Mouse (Mus musculus) T-helper 2 cell (primary cell): Measurements from ENCODE around the gene Polk.

Experiments used
- in situ Hi-C: fragments of 300-600 bp; cut with MboI, MseI; formaldehyde crosslinking; loops from one replicate; pipeline ENCODE4 v1.15.1; 2025; ENCODE audit warnings: high pct_unique_total_duplicates

Gene Polk

GRCm38 (mm10) chr13:96465315-96465714 is 77.1 kb downstream of the Polk start:
- in situ Hi-C loops: no loop called here

GRCm38 (mm10) chr13:96462644-96463043 is 79.7 kb downstream of the Polk start:
- in situ Hi-C loops: no loop called here

GRCm38 (mm10) chr13:96458606-96459005 is 83.8 kb downstream of the Polk start:
- in situ Hi-C loops: no loop called here

DNA sequence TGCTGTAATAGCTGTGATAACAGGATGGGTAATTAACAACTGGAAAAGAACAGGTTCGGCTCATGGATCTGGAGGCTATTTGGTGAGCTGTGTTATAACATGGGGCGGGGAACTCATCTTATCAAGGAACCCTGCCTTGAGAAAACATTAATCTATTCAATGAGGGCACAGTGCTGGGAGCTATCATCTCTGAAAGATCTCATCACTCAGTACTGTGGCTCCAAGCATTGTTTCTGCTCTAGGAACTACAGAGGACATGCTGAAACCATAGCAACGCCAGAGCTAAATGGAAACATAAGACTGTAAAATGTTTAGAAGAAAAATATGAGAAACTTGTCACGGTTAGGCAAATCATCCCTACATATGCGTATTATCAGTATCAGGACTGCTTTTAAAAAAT is 84.4 kb downstream of the Polk start:
- in situ Hi-C loops: no loop called here

DNA sequence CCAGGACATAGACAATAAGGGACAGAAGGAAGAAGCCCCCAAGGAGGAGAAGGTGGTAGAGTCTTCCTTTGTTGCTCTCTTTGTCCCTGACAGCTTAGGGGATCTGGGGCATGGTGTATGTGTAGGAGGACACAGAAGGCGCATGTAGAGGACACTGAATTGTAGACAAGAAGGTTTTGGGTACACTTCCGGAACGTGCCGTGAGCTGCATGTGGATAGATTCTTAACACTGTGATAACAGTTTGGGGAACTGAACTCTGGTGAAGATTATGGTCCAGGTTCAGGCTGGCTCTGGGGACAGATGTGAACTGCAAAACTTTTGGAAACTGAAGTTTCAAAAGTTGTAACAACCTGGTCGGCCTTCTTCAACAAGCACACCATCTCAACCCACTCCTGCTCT is 84.8 kb downstream of the Polk start:
- in situ Hi-C loops: no loop called here

DNA sequence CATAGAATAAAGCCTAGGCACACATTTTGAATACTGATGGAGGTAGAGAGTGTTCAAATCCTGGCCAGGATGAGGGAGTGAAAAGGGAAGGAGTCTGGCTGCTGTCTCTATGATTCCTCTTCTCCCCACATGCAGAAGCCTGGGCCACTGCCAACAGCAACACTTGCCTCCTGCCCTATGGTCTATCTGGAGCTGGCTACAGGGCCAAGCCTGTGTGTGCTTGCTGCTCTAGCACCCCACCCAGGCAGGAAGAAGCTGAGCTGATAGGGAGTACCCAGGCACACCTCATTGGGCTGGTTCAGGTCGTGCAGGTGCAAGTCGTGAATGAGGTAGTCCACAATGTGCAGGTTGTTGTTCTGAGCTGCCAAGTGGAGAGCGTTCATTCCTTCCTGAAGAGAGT is 88.1 kb downstream of the Polk start:
- in situ Hi-C loops: no loop called here

DNA sequence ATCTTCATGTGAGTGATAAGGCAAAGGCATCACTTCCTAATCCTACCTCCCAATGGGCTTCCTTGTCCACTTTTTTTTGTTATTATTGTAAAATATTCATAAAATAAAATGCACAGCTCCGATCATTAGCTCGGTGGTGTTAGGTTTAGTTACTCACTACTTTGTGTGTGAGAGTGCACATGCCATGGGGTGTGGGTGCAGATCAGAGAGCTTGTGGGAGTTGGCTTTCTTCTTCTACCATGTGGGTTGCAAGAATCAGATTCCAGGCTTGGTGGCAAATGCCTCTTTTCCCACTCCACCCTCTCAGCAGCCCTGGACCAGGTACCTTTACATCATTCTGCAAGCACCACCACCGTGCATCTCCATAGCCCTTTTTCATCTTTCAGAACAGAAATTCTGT is 89.8 kb downstream of the Polk start:
- in situ Hi-C loops: no loop called here

GRCm38 (mm10) chr13:96451386-96452140 is 90.8 kb downstream of the Polk start:
- in situ Hi-C loops: no loop called here

GRCm38 (mm10) chr13:96450869-96451268 is 91.5 kb downstream of the Polk start:
- in situ Hi-C loops: no loop called here

DNA sequence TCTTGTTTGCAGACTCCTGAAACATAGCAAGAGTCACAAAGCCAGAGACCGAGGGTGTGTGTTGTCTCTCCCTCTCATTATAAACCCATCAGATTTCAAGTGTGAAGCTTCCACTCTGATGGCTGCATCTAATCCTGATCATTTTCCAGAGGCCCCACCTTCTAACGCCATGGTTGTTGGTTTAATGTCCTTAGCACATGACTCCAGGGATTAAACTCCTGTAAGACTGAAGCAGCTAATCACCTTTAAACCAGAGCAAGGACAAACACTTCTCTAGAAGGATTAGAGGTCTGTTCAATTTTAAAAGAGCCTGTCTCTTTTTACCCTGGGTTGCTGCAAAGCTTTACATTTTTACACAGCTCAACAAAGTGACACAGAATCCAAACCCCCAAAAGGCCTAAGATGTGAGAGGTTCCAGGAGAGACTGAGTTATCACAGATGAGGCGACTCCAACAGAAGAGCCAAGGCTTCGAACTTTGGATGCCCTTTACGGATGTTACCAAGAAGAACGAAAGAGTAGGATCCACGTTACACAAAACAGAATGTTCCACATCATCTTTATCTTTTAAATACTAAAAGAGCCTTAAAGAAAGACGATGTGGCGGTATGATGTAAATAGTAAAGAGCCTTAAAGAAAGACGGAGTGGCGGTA is 92.0 kb downstream of the Polk start:
- in situ Hi-C loops: no loop called here

GRCm38 (mm10) chr13:96440436-96440835 is 101.9 kb downstream of the Polk start:
- in situ Hi-C loops: no loop called here

DNA sequence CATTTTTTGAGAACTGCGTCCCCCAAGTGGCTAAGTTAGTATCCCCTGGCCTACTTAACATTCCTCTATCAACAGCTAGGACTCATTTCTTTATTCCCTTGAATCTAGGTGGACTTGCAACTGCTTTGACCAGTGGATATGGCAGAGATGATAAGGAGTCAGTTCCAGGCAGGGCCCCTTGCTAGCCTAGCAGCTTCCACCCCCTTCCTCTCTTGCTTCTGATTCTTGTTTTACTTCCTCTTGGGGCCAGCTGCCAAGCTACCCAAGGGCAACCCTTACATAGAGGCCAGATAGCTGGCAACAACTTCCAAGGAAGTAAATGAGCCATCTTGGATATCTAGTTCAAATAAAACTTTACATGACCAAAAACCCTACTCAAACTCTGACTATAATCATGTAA is 105.5 kb downstream of the Polk start:
- in situ Hi-C loops: no loop called here

DNA sequence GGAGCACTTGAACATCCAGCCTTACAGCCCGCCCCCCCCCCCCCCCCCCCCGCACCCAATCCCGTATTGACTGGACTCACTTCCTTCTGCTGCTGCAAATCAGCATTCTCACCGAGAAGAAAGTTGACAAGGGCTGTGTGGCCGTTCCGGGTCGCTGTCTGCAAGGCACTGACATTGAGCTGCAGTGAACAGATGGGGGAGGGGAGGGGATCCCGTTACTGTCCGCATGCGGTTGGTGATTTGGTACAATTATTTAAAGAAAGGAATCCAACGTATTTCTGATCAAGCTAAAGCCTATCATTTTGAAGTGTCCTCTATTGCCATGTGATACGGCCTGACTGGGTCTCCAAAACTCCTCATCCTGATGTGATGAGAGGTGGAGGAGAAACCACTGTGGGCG is 106.6 kb downstream of the Polk start:
- in situ Hi-C loops: no loop called here

- in situ Hi-C loops: loop anchor here (5.0 kb wide), 1 partner anchor 157 kb away; no protein-coding TSS in a partner anchor
These were observed 107.5 kb downstream of the Polk start for GRCm38 (mm10) chr13:96434899-96435331.

DNA sequence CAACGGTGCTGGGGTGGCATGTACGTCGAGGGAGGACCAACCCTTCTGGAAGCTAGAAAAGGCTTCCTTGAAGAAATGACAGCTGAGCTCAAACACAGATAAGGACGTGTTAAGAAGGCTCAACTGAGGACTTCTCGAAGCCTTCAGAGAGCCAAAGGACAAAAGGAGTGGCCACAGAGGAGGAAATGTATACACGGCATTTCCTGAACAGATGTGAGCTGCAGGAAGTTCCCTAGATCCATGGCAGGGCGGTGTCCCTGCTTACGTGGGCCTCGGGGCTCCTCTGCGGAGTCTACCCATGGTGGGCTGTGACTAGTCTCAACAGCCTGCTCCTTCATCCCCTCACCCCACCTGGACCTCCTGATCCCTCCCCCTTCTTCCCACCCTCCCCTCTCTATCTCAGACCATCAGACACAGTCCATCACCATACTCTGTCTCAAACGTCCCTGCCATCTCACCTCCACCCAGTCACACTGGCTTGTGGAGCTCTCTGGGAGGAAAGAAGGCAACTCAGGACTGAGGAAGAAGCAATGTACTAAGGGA is 108.7 kb downstream of the Polk start:
- in situ Hi-C loops: loop anchor here (5.0 kb wide), 1 partner anchor 159 kb away; no protein-coding TSS in a partner anchor

- in situ Hi-C loops: loop anchor here (5.0 kb wide), 1 partner anchor 159 kb away; no protein-coding TSS in a partner anchor
These were observed 109.3 kb downstream of the Polk start for GRCm38 (mm10) chr13:96433041-96433440.

DNA sequence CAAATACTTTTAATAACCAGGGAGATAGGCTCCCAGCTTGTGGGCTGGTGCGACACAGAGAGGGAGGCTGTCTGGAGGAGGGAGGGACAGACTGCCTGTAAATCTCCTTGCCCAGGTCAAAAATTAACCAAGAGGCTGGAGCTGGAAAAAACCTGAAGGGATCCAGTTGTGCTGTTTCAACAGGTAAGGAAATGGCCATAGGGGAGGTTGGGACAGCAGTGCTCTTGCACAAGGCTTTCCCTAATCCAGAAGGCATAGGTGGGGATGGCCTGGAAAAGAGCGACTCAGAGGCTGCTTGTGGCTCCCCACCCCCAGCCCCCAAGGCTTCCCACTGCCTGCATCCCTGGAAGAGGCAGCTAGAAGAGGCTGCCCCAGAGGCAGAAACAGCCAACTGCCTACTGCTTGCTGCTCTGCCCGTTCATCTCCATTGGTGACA is 110.0 kb downstream of the Polk start:
- in situ Hi-C loops: loop anchor here (5.0 kb wide), 1 partner anchor 160 kb away; no protein-coding TSS in a partner anchor

DNA sequence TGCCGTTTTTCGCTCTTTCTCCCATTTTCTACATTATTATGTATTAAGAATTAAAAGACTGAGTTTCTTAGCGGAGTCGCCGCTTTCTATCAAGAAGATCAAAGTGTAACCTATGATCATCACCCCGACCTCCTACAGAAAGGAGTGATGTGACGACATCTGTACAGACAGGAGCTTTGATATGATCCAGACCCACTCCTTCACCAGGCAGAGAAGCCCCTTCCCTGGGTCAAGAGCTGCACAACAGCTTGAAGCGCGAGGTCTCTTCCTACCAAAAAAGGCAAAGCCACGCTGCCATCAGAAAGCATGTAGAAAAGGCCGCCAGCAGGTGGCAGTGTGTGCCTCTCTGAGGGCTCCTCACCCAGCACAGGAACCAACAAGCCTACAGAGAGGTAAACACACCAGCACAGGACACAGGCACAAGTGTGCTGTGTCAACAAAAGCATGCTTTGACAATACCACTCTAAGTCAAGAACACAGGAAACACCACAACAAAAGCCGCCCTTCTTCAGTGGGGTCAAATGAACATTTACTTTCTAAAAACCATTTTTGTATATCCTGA is 110.7 kb downstream of the Polk start:
- in situ Hi-C loops: loop anchor here (5.0 kb wide), 1 partner anchor 161 kb away; no protein-coding TSS in a partner anchor
